Mouse (Mus musculus): ENCODE results near the gene Obox5.
"Not testable (repeated sequence)": the region's sequence is repeated elsewhere in the genome, so short reads cannot be mapped to it uniquely, and the experiment has no call there.

DNA sequence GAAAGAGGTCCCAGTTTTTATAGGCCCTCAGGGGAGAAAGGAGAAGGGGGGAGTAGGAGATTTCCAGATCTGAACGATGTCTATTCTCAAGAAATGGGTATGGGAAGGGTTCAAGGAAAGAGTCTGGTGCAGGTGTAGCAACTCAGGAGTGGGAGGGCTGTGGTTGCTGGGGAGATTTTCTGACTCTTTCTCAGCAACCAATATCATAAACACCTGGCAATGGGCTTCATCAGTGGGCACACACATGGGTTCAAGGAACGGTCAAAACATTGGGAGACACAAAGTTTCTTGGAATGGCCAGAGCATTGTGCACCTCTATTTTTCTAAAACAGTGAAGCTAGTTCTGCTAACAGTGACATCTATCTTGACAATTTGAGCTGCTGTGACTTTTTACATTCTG is at the start of gene Obox5:
- not testable (repeated sequence) for TF ChIP-seq CTCF (IDR thresholded peaks at IDR 0.05); POLR2A (IDR thresholded peaks at IDR 0.05; ENCODE audit: insufficient read depth, low read depth, low read length); EP300 (IDR thresholded peaks at IDR 0.05; ENCODE audit: insufficient read depth, low read depth, low read length)

All from heart, adult 2 months (tissue).